In genomic region chr13:57221092-57221491, GRCm38 (mm10) we compare ENCODE assay signal across 13 mouse cellular contexts.
"Had no signal": no experiment of that assay in that cellular context is flagged by ENCODE, and none has a peak within 500 bp of the region (broad histone marks: within the 10 kb centered on the region; RNA-seq: fewer than 3 reads in every experiment).

No protein-coding gene starts in this region.

- H3K4me1 ChIP-seq: limb, embryonic 10.5 days; liver, embryonic 15.5 days; megakaryocyte, embryonic 14.5 days had no signal

- H3K27me3 ChIP-seq: liver, embryonic 15.5 days; megakaryocyte, embryonic 14.5 days; midbrain, embryonic 15.5 days; neural tube, embryonic 12.5 days had no signal

- H3K36me3 ChIP-seq: limb, embryonic 10.5 days; liver, embryonic 15.5 days; midbrain, embryonic 15.5 days; neural tube, embryonic 12.5 days had no signal

- ATAC-seq: intestine, embryonic 16.5 days; midbrain, embryonic 15.5 days had no signal

- H3K4me2 ChIP-seq: liver, embryonic 11.5 days; liver, embryonic 15.5 days; midbrain, embryonic 11.5 days; midbrain, embryonic 15.5 days; neural tube, embryonic 12.5 days had no signal

- H3K9ac ChIP-seq: liver, embryonic 15.5 days; midbrain, embryonic 15.5 days; neural tube, embryonic 12.5 days had no signal

- DNase-seq: kidney, adult 9 months; kidney, postnatal 10 days; spleen, adult 18-20 months; thymus, postnatal 36 days had no signal

- H3K27ac ChIP-seq: limb, embryonic 10.5 days; liver, embryonic 15.5 days; macrophage; midbrain, embryonic 15.5 days; neural tube, embryonic 12.5 days had no signal

- H3K4me3 ChIP-seq: limb, embryonic 10.5 days; liver, embryonic 15.5 days; megakaryocyte, embryonic 14.5 days; midbrain, embryonic 15.5 days; neural tube, embryonic 12.5 days had no signal

- H3K9me3 ChIP-seq: limb, embryonic 10.5 days; liver, embryonic 15.5 days; midbrain, embryonic 15.5 days; neural tube, embryonic 12.5 days had no signal
